Mouse (Mus musculus) adrenal gland, postnatal 25 days (tissue): Measurements from ENCODE around the gene Colgalt2. TPM values are rescaled to one million over a fixed set of nuclear protein-coding genes. Genes with fewer than 3 reads are reported as not detected.
"Not testable (repeated sequence)": the region's sequence is repeated elsewhere in the genome, so short reads cannot be mapped to it uniquely, and the experiment has no call there.

Source experiments
- DNase-seq: peaks from one replicate; pipeline ENCODE4 v3.0.0; 2021; ENCODE audit warnings: mixed read lengths
- total RNA-seq: library from RNA; stranded (reverse); gene quantifications from 2 replicates; pipeline ENCODE4 v1.2.3, GENCODE M21; 2021

The Colgalt2 gene
- total RNA-seq, 1 experiment from 2014 or later: 4.4 TPM

GRCm38 (mm10) chr1:152417602-152418001 is 18.0 kb downstream of the Colgalt2 start:
- no peak for DNase-seq

- DNase-seq: no peak
These were observed 22.7 kb downstream of the Colgalt2 start for GRCm38 (mm10) chr1:152422295-152422694.

- no peak for DNase-seq
These were observed 23.4 kb downstream of the Colgalt2 start for GRCm38 (mm10) chr1:152423052-152423451.

GRCm38 (mm10) chr1:152427912-152428581 is 28.4 kb downstream of the Colgalt2 start:
- no peak for DNase-seq

- no peak for DNase-seq
These were observed 30.2 kb downstream of the Colgalt2 start for GRCm38 (mm10) chr1:152429805-152430204.

GRCm38 (mm10) chr1:152434166-152434565 is 34.5 kb downstream of the Colgalt2 start:
- DNase-seq: no peak

GRCm38 (mm10) chr1:152437518-152437917 is 37.9 kb downstream of the Colgalt2 start:
- DNase-seq: not testable (repeated sequence)

- DNase-seq: no peak
These were observed 39.8 kb downstream of the Colgalt2 start for GRCm38 (mm10) chr1:152439408-152439807.

- DNase-seq: no peak
These were observed 40.2 kb downstream of the Colgalt2 start for GRCm38 (mm10) chr1:152439874-152440273.

GRCm38 (mm10) chr1:152444630-152445029 is 45.0 kb downstream of the Colgalt2 start:
- no peak for DNase-seq

- DNase-seq: no peak
These were observed 46.3 kb downstream of the Colgalt2 start for GRCm38 (mm10) chr1:152445925-152446324.

GRCm38 (mm10) chr1:152454536-152454935 is 54.9 kb downstream of the Colgalt2 start:
- no peak for DNase-seq

GRCm38 (mm10) chr1:152455275-152456243 is 55.9 kb downstream of the Colgalt2 start:
- DNase-seq: no peak

GRCm38 (mm10) chr1:152456266-152456665 is 56.6 kb downstream of the Colgalt2 start:
- no peak for DNase-seq

- no peak for DNase-seq
These were observed 58.0 kb downstream of the Colgalt2 start for GRCm38 (mm10) chr1:152457596-152457995.

- DNase-seq: no peak
These were observed 59.4 kb downstream of the Colgalt2 start for GRCm38 (mm10) chr1:152458996-152459395.

GRCm38 (mm10) chr1:152460931-152461330 is 61.3 kb downstream of the Colgalt2 start:
- no peak for DNase-seq

GRCm38 (mm10) chr1:152461814-152462213 is 62.2 kb downstream of the Colgalt2 start:
- DNase-seq: no peak

- no peak for DNase-seq
These were observed 62.7 kb downstream of the Colgalt2 start for GRCm38 (mm10) chr1:152462348-152462747.

GRCm38 (mm10) chr1:152466280-152466679 is 66.7 kb downstream of the Colgalt2 start:
- DNase-seq: no peak

GRCm38 (mm10) chr1:152468443-152468842 is 68.8 kb downstream of the Colgalt2 start:
- DNase-seq: no peak

- DNase-seq: no peak
These were observed 76.5 kb downstream of the Colgalt2 start for GRCm38 (mm10) chr1:152476126-152476525.

GRCm38 (mm10) chr1:152490842-152491241 is 91.2 kb downstream of the Colgalt2 start:
- DNase-seq: no peak
